In the genomic region with DNA sequence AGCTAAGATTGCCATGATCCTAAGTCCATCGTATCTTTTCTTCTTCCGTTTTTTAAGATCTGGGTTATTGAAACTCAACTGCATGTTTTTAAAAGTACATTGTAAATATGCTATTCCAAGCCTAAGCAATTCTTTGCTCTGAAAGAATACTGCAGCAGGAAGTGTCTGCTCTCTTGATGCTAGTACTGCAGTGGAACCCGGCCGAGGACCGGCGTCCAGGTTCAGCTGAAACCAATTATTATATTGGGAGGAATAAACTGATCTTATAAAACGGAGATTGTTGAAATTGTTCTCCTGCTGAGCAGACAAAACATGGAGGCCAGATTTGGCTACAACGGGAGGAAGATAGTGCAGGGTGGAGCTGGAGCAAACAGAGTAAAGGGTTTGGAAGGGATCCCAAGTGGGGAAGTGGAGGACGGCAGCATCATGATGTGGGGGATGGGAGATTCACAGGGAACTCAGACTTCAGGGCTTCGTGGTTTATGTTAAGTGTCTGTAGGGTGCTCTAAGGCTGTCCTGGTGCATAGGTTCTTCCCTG, we compare ENCODE assay signal across 25 mouse cellular contexts.
DNase-seq lines count a peak whose midpoint lies in the region; ATAC-seq lines count a peak whose summit lies in the region.
"Had no signal": no experiment of that assay in that cellular context is flagged by ENCODE, and none has a peak within 500 bp of the region (broad histone marks: within the 10 kb centered on the region; RNA-seq: fewer than 3 reads in every experiment).

No protein-coding gene starts in this region.

- 49% methylated on average over 10 of the region's 10 CpGs for WGBS in embryonic facial prominence, embryonic 14.5 days
- 84% methylated on average over 10 of the region's 10 CpGs for WGBS in limb, embryonic 10.5 days
- WGBS in limb, embryonic 15.5 days: 38% methylated on average over 10 of the region's 10 CpGs

- H3K27me3 ChIP-seq in embryonic facial prominence, embryonic 14.5 days (replicated peaks; ENCODE audit: control insufficient read depth, insufficient read depth, low read length): no peaks in the 10 kb centered on the region
- no peaks in the 10 kb centered on the region for H3K27me3 ChIP-seq in limb, embryonic 10.5 days (ENCODE audit: low read depth, poor library complexity, severe bottlenecking)
- H3K27me3 ChIP-seq in limb, embryonic 15.5 days: no peaks in the 10 kb centered on the region
- H3K27me3 ChIP-seq: forebrain, embryonic 13.5 days; heart, embryonic 13.5 days had no signal

- H3K4me1 ChIP-seq in embryonic facial prominence, embryonic 14.5 days (ENCODE audit: control insufficient read depth, insufficient read depth, low read length): peaks cover 14% of the 10 kb centered on the region
- peaks cover 1% of the 10 kb centered on the region; the same call in 1 of the 2 replicates for H3K4me1 ChIP-seq in limb, embryonic 10.5 days
- H3K4me1 ChIP-seq in limb, embryonic 15.5 days: peaks cover 18% of the 10 kb centered on the region; the same call in 1 of the 2 replicates
- H3K4me1 ChIP-seq: forebrain, embryonic 10.5 days; forebrain, embryonic 13.5 days; heart, embryonic 10.5 days; heart, embryonic 13.5 days had no signal

- no peak for ATAC-seq in embryonic facial prominence, embryonic 14.5 days (ENCODE audit: low read depth)
- peak; percentile 63 for ATAC-seq in limb, embryonic 15.5 days (ENCODE audit: insufficient number of reproducible peaks, low FRiP score, low TSS enrichment, low read depth)
- ATAC-seq in erythroid progenitor cell, adult 5-6 weeks (replicated peaks; ENCODE audit: low FRiP score, poor library complexity, severe bottlenecking): no peak
- ATAC-seq: CD4-positive, CD25-positive, alpha-beta regulatory T cell, adult 4 months; forebrain, embryonic 13.5 days; forebrain, embryonic 16.5 days; hindbrain, postnatal 0 days; inflammation-experienced regulatory T-cells, adult 6 months; intestine, embryonic 16.5 days had no signal

- no peak overlapping the region for H3K4me2 ChIP-seq in embryonic facial prominence, embryonic 14.5 days (ENCODE audit: low read depth, low read length)
- no peak overlapping the region for H3K4me2 ChIP-seq in limb, embryonic 15.5 days
- H3K4me2 ChIP-seq: forebrain, embryonic 13.5 days; heart, embryonic 13.5 days; hindbrain, embryonic 14.5 days had no signal

- no peak overlapping the region for H3K4me3 ChIP-seq in embryonic facial prominence, embryonic 14.5 days (ENCODE audit: low read depth, low read length)
- H3K4me3 ChIP-seq in limb, embryonic 10.5 days: no peak overlapping the region
- no peak overlapping the region for H3K4me3 ChIP-seq in limb, embryonic 15.5 days
- H3K4me3 ChIP-seq: erythroblast, embryonic 14.5 days; forebrain, embryonic 10.5 days; forebrain, embryonic 13.5 days; heart, adult 2 months; heart, embryonic 10.5 days; heart, embryonic 13.5 days had no signal

- peak overlapping the region; percentile 52; the same call in 1 of the 2 replicates for H3K27ac ChIP-seq in embryonic facial prominence, embryonic 14.5 days (replicated peaks; ENCODE audit: low read depth, low read length)
- H3K27ac ChIP-seq in limb, embryonic 10.5 days: 0 out of 2 replicates have a peak overlapping the region, but pooled peaks have one; percentile 14
- H3K27ac ChIP-seq in limb, embryonic 15.5 days: peak overlapping the region; percentile 69
- H3K27ac ChIP-seq: forebrain, embryonic 10.5 days; forebrain, embryonic 13.5 days; heart, adult 2 months; heart, embryonic 10.5 days; heart, embryonic 13.5 days; hindbrain, embryonic 14.5 days; hindbrain, postnatal 0 days had no signal

- no peaks in the 10 kb centered on the region for H3K9me3 ChIP-seq in embryonic facial prominence, embryonic 14.5 days (ENCODE audit: control insufficient read depth, low read length)
- no peaks in the 10 kb centered on the region for H3K9me3 ChIP-seq in limb, embryonic 10.5 days (replicated peaks)
- no peaks in the 10 kb centered on the region for H3K9me3 ChIP-seq in limb, embryonic 15.5 days
- H3K9me3 ChIP-seq: forebrain, embryonic 10.5 days; forebrain, embryonic 13.5 days; heart, embryonic 10.5 days; heart, embryonic 13.5 days had no signal

- H3K36me3 ChIP-seq in embryonic facial prominence, embryonic 14.5 days (ENCODE audit: control insufficient read depth, insufficient read depth, low read length): peaks cover 11% of the 10 kb centered on the region; the same call in 1 of the 2 replicates
- H3K36me3 ChIP-seq in limb, embryonic 10.5 days: peaks cover 6% of the 10 kb centered on the region; the same call in 1 of the 2 replicates
- peaks cover 9% of the 10 kb centered on the region; the same call in 1 of the 2 replicates for H3K36me3 ChIP-seq in limb, embryonic 15.5 days
- H3K36me3 ChIP-seq: forebrain, embryonic 10.5 days had no signal

- H3K9ac ChIP-seq in embryonic facial prominence, embryonic 14.5 days (ENCODE audit: low read depth, low read length): no peak overlapping the region
- no peak overlapping the region for H3K9ac ChIP-seq in limb, embryonic 15.5 days
- H3K9ac ChIP-seq: forebrain, embryonic 13.5 days; heart, embryonic 13.5 days; hindbrain, embryonic 14.5 days had no signal

- peak; percentile 17 for DNase-seq in ovary, adult 18-20 months (ENCODE audit: low spot score)
- DNase-seq in ovary, postnatal 10 days (ENCODE audit: low spot score): no peak
- peak; percentile 74 for DNase-seq in embryonic facial prominence, embryonic 14.5 days (ENCODE audit: low spot score)
- DNase-seq in limb, embryonic 10.5 days (ENCODE audit: low spot score): no peak
- DNase-seq in urinary bladder, postnatal 36 days (ENCODE audit: low spot score in 2 of 2): no peak
- DNase-seq: adrenal gland, adult 2 months; adrenal gland, postnatal 14 days; cerebellum, adult 18-20 months; cerebellum, adult 9-10 months; cerebellum, postnatal 14 days; heart, adult 2 months; heart, postnatal 4 days had no signal

Comparison
In these comparisons a context has a peak if more than half of its experiments do, and no peak if none do; other contexts are left out.
1. DNase-seq: peak in ovary, adult 18-20 months (single experiment) and embryonic facial prominence, embryonic 14.5 days (single experiment); none in ovary, postnatal 10 days (single experiment), limb, embryonic 10.5 days (single experiment) and urinary bladder, postnatal 36 days (0 of 2).
2. H3K27ac ChIP-seq: peak in every context shown above with its lines; median percentile 69 in limb, embryonic 15.5 days; 52 in embryonic facial prominence, embryonic 14.5 days; 14 in limb, embryonic 10.5 days.